Mouse (Mus musculus) stomach, embryonic 15.5 days (tissue): Measurements from ENCODE around the gene Cxcr6. TPM values are rescaled to one million over a fixed set of nuclear protein-coding genes. Genes with fewer than 3 reads are reported as not detected.

ENCODE experiments used
- ATAC-seq: fragments of 200-750 bp; cut with Nextera tagmentation; 2 replicates; pipeline ENCODE4 v1.8.0; 2017; ENCODE audit warnings: low read depth, moderate number of reproducible peaks, moderate TSS enrichment; ENCODE audit not compliant: insufficient read depth, low FRiP score
- H3K27ac ChIP-seq: fragments of 300-500 bp; sonication (generic); 2 replicates; pipeline ENCODE4 v1.5.1; 2015; ENCODE audit warnings: mild to moderate bottlenecking, inconsistent platforms
- H3K27me3 ChIP-seq: fragments of 300-500 bp; sonication (generic); replicated peaks from 2 replicates; pipeline ENCODE4 v1.6.1; 2015; ENCODE audit warnings: inconsistent platforms
- H3K36me3 ChIP-seq: fragments of 300-500 bp; sonication (generic); 2 replicates; pipeline ENCODE4 v1.6.1; 2015; ENCODE audit warnings: inconsistent platforms
- H3K4me1 ChIP-seq: fragments of 300-500 bp; sonication (generic); 2 replicates; pipeline ENCODE4 v1.6.1; 2015; ENCODE audit warnings: inconsistent platforms
- H3K4me2 ChIP-seq: fragments of 300-500 bp; sonication (generic); 2 replicates; pipeline ENCODE4 v1.6.1; 2015; ENCODE audit warnings: mild to moderate bottlenecking, inconsistent platforms
- H3K4me3 ChIP-seq: fragments of 300-500 bp; sonication (generic); replicated peaks from 2 replicates; pipeline ENCODE4 v1.5.1; 2015; ENCODE audit warnings: inconsistent platforms
- H3K9ac ChIP-seq: fragments of 300-500 bp; sonication (generic); 2 replicates; pipeline ENCODE4 v1.6.1; 2015; ENCODE audit warnings: inconsistent platforms
- H3K9me3 ChIP-seq: fragments of 300-500 bp; sonication (generic); 2 replicates; pipeline ENCODE4 v1.6.1; 2016; ENCODE audit warnings: inconsistent platforms
- WGBS: fragments of 180-500 bp; shearing (Covaris S2); methylation state at CpG from one replicate; pipeline ENCODE4 v1.1.7; 2015; 5-methylcytosine and 5-hydroxymethylcytosine counted together
- polyA plus RNA-seq: library from polyadenylated mRNA; unstranded; fragments of >200 nt; fragmentation: Nextera tagmentation; extraction: Ambion mirVana; gene quantifications from 2 replicates; pipeline ENCODE4 v1.2.1, GENCODE M21; 2015

Cxcr6 gene
- polyA plus RNA-seq, 1 experiment from 2014 or later: 1.1 TPM

- Histone ChIP-seq H3K4me1 (no peaks in the 10 kb centered on the region), H3K9me3 (no peaks in the 10 kb centered on the region), H3K27ac (no peak overlapping the region), H3K36me3 (peaks cover 26% of the 10 kb centered on the region), H3K9ac (no peak overlapping the region), H3K27me3 (no peaks in the 10 kb centered on the region), H3K4me3 (no peak overlapping the region), H3K4me2 (no peak overlapping the region)
- WGBS: 50% methylated on average over 3 of the region's 3 CpGs
- ATAC-seq: no peak
These were observed 10.1 kb upstream of the Cxcr6 start for GRCm38 (mm10) chr9:123796174-123796573.

- ATAC-seq: no peak
- 0 out of 2 replicates have a peak, but pooled peaks cover 20% of the 10 kb centered on the region for H3K36me3 ChIP-seq
These were observed 4.7 kb upstream of the Cxcr6 start for GRCm38 (mm10) chr9:123801527-123801926.

GRCm38 (mm10) chr9:123802421-123802820 is 3.9 kb upstream of the Cxcr6 start:
- H3K9ac ChIP-seq: no peak overlapping the region
- 93% methylated on average over 2 of the region's 2 CpGs for whole genome bisulfite sequencing
- H3K4me1 ChIP-seq: no peaks in the 10 kb centered on the region
- H3K4me2 ChIP-seq: no peak overlapping the region
- H3K36me3 ChIP-seq: 0 out of 2 replicates have a peak, but pooled peaks cover 16% of the 10 kb centered on the region
- no peak overlapping the region for H3K27ac ChIP-seq
- H3K27me3 ChIP-seq: no peaks in the 10 kb centered on the region
- H3K4me3 ChIP-seq: no peak overlapping the region
- no peak for ATAC-seq
- H3K9me3 ChIP-seq: no peaks in the 10 kb centered on the region

More at GRCm38 (mm10) chr9:123801527-123801926, 4.7 kb upstream of the Cxcr6 start:
- Histone ChIP-seq H3K27me3 (no peaks in the 10 kb centered on the region), H3K9ac (no peak overlapping the region), H3K4me1 (no peaks in the 10 kb centered on the region), H3K4me3 (no peak overlapping the region), H3K9me3 (no peaks in the 10 kb centered on the region), H3K27ac (no peak overlapping the region), H3K4me2 (no peak overlapping the region)
- WGBS: 83% methylated on average over 1 of the region's 1 CpGs

- no peaks in the 10 kb centered on the region for H3K9me3 ChIP-seq
- no peak overlapping the region for H3K9ac ChIP-seq
- no peak overlapping the region for H3K4me2 ChIP-seq
- no peak overlapping the region for H3K4me3 ChIP-seq
- no peak overlapping the region for H3K27ac ChIP-seq
- no peak for ATAC-seq
- 0 out of 2 replicates have a peak, but pooled peaks cover 14% of the 10 kb centered on the region for H3K36me3 ChIP-seq
- no peaks in the 10 kb centered on the region for H3K27me3 ChIP-seq
- H3K4me1 ChIP-seq: no peaks in the 10 kb centered on the region
These were observed 3.4 kb upstream of the Cxcr6 start for GRCm38 (mm10) chr9:123802896-123803295.

- ATAC-seq: no peak
- WGBS: 89% methylated on average over 2 of the region's 2 CpGs
- no peak overlapping the region for H3K4me2 ChIP-seq
- H3K27me3 ChIP-seq: no peaks in the 10 kb centered on the region
- H3K4me1 ChIP-seq: no peaks in the 10 kb centered on the region
- H3K9me3 ChIP-seq: no peaks in the 10 kb centered on the region
- H3K36me3 ChIP-seq: 0 out of 2 replicates have a peak, but pooled peaks cover 10% of the 10 kb centered on the region
- H3K27ac ChIP-seq: no peak overlapping the region
- no peak overlapping the region for H3K9ac ChIP-seq
- H3K4me3 ChIP-seq: no peak overlapping the region
These were observed 1.0 kb upstream of the Cxcr6 start for GRCm38 (mm10) chr9:123805241-123805640.

GRCm38 (mm10) chr9:123808583-123808982 is 2.3 kb downstream of the Cxcr6 start:
- H3K4me1 ChIP-seq: no peaks in the 10 kb centered on the region
- no peak overlapping the region for H3K4me3 ChIP-seq
- no peak for ATAC-seq
- H3K9ac ChIP-seq: no peak overlapping the region
- no peaks in the 10 kb centered on the region for H3K9me3 ChIP-seq
- peaks cover 7% of the 10 kb centered on the region; the same call in 1 of the 2 replicates for H3K36me3 ChIP-seq
- H3K27ac ChIP-seq: no peak overlapping the region
- 46% methylated on average over 7 of the region's 7 CpGs for whole genome bisulfite sequencing
- H3K4me2 ChIP-seq: no peak overlapping the region
- no peaks in the 10 kb centered on the region for H3K27me3 ChIP-seq

- H3K36me3 ChIP-seq: peaks cover 7% of the 10 kb centered on the region; the same call in 1 of the 2 replicates
- 88% methylated on average over 3 of the region's 3 CpGs for WGBS
- H3K4me3 ChIP-seq: no peak overlapping the region
- H3K9me3 ChIP-seq: no peaks in the 10 kb centered on the region
- H3K4me1 ChIP-seq: no peaks in the 10 kb centered on the region
- ATAC-seq: no peak
- no peaks in the 10 kb centered on the region for H3K27me3 ChIP-seq
- H3K4me2 ChIP-seq: no peak overlapping the region
- H3K27ac ChIP-seq: no peak overlapping the region
- no peak overlapping the region for H3K9ac ChIP-seq
These were observed 5.6 kb downstream of the Cxcr6 start for GRCm38 (mm10) chr9:123811831-123812230.

GRCm38 (mm10) chr9:123814326-123814725 is 8.1 kb downstream of the Cxcr6 start:
- H3K4me1 ChIP-seq: no peaks in the 10 kb centered on the region
- H3K4me2 ChIP-seq: no peak overlapping the region
- H3K27me3 ChIP-seq: no peaks in the 10 kb centered on the region
- H3K36me3 ChIP-seq: peaks cover 13% of the 10 kb centered on the region; the same call in 1 of the 2 replicates
- no peaks in the 10 kb centered on the region for H3K9me3 ChIP-seq
- H3K4me3 ChIP-seq: no peak overlapping the region
- ATAC-seq: no peak
- H3K27ac ChIP-seq: no peak overlapping the region
- WGBS: 78% methylated on average over 2 of the region's 2 CpGs
- H3K9ac ChIP-seq: no peak overlapping the region

- Histone ChIP-seq H3K4me2 (no peak overlapping the region), H3K36me3 (peaks cover 16% of the 10 kb centered on the region; the same call in 1 of the 2 replicates)
- ATAC-seq: no peak
These were observed 8.5 kb downstream of the Cxcr6 start for GRCm38 (mm10) chr9:123814821-123815220.

GRCm38 (mm10) chr9:123815444-123815843 is 9.2 kb downstream of the Cxcr6 start:
- H3K4me2 ChIP-seq: no peak overlapping the region
- H3K36me3 ChIP-seq: peaks cover 19% of the 10 kb centered on the region
- no peaks in the 10 kb centered on the region for H3K4me1 ChIP-seq
- H3K9ac ChIP-seq: no peak overlapping the region
- no peak overlapping the region for H3K4me3 ChIP-seq
- H3K27me3 ChIP-seq: no peaks in the 10 kb centered on the region
- WGBS: 80% methylated on average over 3 of the region's 3 CpGs
- ATAC-seq: no peak
- no peaks in the 10 kb centered on the region for H3K9me3 ChIP-seq
- H3K27ac ChIP-seq: no peak overlapping the region

More at GRCm38 (mm10) chr9:123814821-123815220, 8.5 kb downstream of the Cxcr6 start:
- H3K9ac ChIP-seq: no peak overlapping the region
- no peak overlapping the region for H3K27ac ChIP-seq
- H3K27me3 ChIP-seq: no peaks in the 10 kb centered on the region
- H3K4me1 ChIP-seq: no peaks in the 10 kb centered on the region
- H3K4me3 ChIP-seq: no peak overlapping the region
- 86% methylated on average over 4 of the region's 4 CpGs for whole genome bisulfite sequencing
- no peaks in the 10 kb centered on the region for H3K9me3 ChIP-seq

GRCm38 (mm10) chr9:123815996-123816395 is 9.7 kb downstream of the Cxcr6 start:
- Histone ChIP-seq H3K4me3 (no peak overlapping the region), H3K27ac (no peak overlapping the region), H3K4me2 (no peak overlapping the region), H3K36me3 (peaks cover 22% of the 10 kb centered on the region), H3K27me3 (no peaks in the 10 kb centered on the region), H3K9me3 (no peaks in the 10 kb centered on the region), H3K4me1 (no peaks in the 10 kb centered on the region), H3K9ac (no peak overlapping the region)
- ATAC-seq: no peak
- WGBS: 74% methylated on average over 1 of the region's 1 CpGs

GRCm38 (mm10) chr9:123818601-123819000 is 12.3 kb downstream of the Cxcr6 start:
- no peak overlapping the region for H3K27ac ChIP-seq
- ATAC-seq: no peak
- H3K9me3 ChIP-seq: no peaks in the 10 kb centered on the region
- 91% methylated on average over 2 of the region's 2 CpGs for WGBS
- H3K4me3 ChIP-seq: no peak overlapping the region
- H3K4me1 ChIP-seq: no peaks in the 10 kb centered on the region
- H3K4me2 ChIP-seq: no peak overlapping the region
- no peak overlapping the region for H3K9ac ChIP-seq
- peaks cover 31% of the 10 kb centered on the region for H3K36me3 ChIP-seq
- no peaks in the 10 kb centered on the region for H3K27me3 ChIP-seq

GRCm38 (mm10) chr9:123826631-123827030 is 20.4 kb downstream of the Cxcr6 start:
- H3K4me2 ChIP-seq: no peak overlapping the region
- no peak overlapping the region for H3K9ac ChIP-seq
- ATAC-seq: no peak
- peaks cover 45% of the 10 kb centered on the region for H3K36me3 ChIP-seq
- 69% methylated on average over 3 of the region's 3 CpGs for WGBS
- no peak overlapping the region for H3K27ac ChIP-seq
- no peak overlapping the region for H3K4me3 ChIP-seq
- H3K4me1 ChIP-seq: no peaks in the 10 kb centered on the region
- H3K27me3 ChIP-seq: no peaks in the 10 kb centered on the region
- H3K9me3 ChIP-seq: no peaks in the 10 kb centered on the region
